Mouse (Mus musculus) T-helper 17 cell (primary cell): ENCODE measurements around the gene Lpp.

ENCODE experiments used
- in situ Hi-C, 2 experiments: fragments of 300-600 bp; cut with MboI, MseI; formaldehyde crosslinking; loops; 1 replicate in 1 of 2; 2 replicates in 1 of 2; pipeline ENCODE4 v1.15.1; 2025; ENCODE audit warnings: high pct_unique_total_duplicates in 2 of 2

Lpp gene

DNA sequence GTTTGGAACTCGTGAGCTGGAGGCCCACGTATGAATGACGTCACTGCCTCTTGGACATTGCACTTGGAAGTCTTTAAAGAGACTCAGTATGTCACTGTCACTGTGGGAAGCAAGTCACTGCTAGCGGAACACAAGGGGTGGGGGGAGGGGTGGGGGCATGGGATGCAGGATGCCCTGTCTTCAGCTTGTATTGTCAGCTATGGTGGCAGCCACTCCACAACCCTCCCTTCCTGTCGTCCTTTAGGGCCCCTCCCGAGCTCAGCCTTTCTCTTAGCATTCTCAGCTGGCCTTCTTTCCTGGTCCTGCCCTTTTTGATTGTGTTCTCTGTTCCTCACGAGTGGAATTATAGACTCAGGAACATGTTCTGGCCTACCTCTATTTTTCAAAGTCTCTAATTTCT is 40.3 kb downstream of the Lpp start:
- in situ Hi-C loops = no loop called here

DNA sequence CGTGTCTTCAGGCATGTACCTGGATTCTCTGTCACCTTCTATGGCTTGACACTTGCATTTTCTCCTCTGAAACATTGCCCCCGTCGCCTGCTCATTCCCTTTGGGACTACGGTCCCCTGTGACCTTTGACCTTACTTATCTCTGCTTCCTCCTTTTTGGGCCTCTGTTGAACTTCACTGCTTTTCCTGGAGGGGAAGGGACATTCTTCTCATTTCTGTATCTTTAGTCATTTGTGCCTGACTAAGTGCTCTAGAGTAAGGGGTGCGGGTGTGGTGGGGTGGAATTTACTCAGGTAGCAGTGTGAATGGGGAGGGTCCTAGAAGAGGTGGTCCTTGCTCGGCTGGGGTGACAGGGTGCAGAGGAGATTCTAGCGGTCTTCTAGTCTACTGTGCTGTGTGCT is 40.7 kb downstream of the Lpp start:
- in situ Hi-C loops = no loop called here

DNA sequence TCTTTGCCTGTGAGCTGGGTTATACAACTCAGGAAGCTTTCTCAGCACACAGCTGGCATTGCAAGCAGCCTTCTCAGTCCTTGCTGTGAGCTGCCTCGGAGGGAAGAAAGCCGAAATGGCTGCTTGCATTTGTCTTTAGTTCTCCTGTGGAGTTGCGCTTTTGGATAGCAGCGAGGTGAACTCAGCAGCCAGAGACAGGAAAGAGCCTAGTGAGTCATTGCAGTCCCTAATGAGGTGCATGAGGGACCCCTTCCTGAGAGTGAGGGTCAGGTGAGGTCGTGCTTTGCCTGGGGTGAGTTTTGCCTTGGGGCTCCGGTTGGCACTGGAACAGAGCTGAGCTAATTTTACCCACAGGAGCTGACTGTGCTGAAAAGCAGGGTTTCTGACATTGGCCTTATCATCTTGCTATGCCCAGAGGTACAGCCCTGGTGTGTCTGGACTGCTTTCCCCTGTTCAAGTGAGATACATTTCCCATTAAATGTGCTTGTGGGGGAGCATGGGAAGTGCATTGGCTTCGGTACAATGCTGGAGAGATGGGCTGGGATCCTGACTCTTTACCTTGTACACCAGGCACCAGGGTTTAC is 41.3 kb downstream of the Lpp start:
- in situ Hi-C loops = no loop called here

DNA sequence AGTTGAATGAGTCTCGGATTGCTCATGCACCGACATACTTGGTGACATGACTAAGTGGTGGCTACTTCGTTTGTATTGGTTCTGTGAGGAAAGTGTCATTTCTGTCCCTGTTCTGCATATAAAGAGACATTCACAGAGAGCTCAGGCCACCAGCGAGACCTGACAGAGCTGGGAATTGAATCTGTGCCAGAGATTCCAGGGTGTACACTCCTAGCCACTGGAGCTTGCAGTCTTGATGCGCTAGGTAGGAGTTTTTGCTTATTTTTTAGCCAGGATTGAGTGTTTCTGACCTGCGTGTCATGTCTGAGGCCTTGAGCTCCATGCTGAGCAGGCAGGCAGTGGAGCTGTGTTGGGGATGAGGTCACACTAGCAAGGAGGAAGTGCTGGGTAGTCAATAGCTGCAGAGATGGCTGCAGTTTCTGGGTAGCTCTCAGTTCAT is 41.8 kb downstream of the Lpp start:
- in situ Hi-C loops = no loop called here

DNA sequence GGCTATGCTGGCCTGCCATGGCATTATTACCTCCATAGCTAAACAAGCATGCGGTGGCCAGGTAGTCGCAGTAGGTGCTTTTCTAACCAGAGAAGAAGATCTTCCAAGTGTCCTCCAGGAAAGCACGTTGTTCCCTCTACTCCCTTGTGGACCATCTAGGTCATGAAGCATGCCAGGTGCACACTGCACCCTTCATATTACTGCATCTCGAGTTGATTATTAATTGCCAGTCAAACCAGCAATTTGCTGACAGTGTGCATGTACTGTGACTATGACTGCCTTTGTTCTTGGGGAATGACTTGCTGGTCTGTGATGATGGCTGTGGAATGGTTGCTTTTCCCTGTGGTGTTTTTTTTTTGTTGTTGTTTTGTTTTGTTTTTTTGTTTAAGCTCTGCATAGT is 45.1 kb downstream of the Lpp start:
- in situ Hi-C loops = no loop called here

DNA sequence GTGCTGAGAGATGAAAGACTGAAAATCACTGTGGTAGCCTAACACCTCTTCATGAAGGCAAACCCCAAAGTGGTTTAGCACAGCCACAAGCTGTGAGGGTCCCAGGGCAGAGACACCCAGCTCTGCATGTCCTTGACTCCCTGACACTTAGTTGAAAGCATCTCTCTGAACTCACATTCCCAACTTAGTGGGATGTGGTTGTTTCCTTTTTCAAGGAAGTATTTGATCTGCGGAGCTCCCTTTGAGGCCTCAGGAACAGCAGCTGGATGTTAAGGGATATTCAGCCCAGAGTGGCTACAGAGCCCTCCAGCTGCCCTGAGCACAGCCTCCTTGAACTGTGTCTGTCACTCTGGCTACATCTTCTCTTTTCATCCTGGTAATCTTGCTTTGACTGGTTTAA is 48.0 kb downstream of the Lpp start:
- in situ Hi-C loops = loop anchor here in 1 of 2 experiments (10.0 kb wide), 1 partner anchor 217 kb away; no protein-coding TSS in a partner anchor

DNA sequence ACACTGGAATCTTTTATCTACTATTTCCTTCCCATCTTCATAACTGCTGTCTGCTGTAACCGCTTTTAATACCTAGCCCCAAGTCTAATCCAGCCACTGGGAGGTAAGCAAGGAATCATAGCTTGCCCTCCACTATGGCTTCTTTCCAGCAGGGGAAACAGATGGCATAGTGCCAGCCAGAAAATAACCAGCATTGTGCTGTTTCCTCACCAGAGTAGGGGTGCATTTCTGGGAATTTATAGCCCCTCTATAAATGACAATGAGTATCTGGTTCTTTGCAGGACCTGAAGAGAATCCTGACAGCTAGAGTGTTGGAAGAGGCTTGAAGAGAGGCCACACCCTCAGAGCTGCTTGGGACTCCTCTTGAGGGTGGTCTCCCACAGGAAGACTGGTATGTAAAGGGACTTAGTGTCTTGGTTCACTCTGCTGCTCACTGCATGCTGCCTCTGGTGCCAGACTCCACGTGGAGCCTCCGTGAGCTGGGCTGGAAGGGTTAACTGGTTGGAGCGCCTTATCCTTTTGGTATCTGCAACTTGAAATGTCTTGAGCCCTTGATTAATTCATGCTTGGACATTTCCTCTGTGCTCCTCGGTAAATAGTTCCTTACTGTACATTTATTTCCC is 49.3 kb downstream of the Lpp start:
- in situ Hi-C loops = loop anchor here in 1 of 2 experiments (10.0 kb wide), 1 partner anchor 218 kb away; no protein-coding TSS in a partner anchor

DNA sequence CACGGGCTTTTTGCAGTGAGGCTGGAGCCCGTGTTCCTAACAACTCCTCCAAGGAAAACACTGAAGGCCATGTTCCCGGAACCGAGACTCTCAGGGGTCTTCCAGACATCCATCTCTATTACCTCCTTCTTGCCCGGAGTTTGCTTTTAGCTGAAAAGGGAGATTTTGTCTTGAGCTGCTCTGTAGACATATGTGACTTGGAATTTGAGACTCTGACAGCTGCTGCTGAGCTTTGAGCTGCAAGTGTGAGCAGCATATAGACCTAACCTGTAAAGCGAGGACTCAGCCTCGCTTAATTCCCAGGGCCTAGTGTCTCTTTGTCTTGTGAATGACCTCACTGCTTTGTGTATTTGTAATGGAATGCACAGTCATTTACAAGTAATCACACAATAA is 49.8 kb downstream of the Lpp start:
- in situ Hi-C loops = loop anchor here in 1 of 2 experiments (10.0 kb wide), 1 partner anchor 218 kb away; no protein-coding TSS in a partner anchor

DNA sequence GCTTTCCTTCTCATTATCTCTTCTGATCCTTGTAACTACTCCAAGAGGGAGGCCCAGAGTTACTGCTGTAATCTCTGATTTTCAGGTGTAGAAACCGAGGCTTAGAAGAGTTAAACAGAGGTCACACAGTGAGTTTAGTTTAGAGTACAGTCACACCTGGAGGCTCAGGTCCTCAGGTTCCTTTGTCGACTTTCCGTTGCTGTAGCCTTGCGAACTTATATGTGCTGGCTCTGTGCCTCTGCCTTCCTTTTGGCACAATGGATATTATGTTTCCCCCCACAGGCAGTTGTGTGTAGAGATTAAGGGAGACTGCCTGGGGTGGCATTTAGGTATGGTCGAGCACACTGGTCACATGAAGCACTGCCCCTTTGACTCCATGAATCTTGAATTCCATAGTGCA is 50.2 kb downstream of the Lpp start:
- in situ Hi-C loops = loop anchor here in 1 of 2 experiments (10.0 kb wide), 1 partner anchor 219 kb away; no protein-coding TSS in a partner anchor

DNA sequence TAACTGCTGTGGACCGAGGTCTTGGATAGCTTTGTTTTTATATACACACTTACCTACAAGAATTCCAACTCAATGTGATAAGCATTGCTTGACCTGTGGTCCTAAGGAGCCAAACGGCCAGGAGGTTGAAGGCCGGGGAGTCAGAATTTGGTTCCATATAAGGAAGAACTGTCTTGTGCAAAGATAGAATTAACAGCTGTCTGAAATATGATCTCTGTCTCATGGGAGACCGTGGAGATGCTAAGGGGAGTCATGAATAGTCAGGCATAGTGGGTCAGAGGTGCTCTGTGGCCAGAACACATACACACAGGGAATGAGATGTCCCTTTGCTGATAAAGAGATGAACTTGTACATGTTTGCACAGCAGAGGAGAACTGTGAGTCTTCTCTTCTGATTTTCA is 51.5 kb downstream of the Lpp start:
- in situ Hi-C loops = loop anchor here in 1 of 2 experiments (10.0 kb wide), 1 partner anchor 220 kb away; no protein-coding TSS in a partner anchor

DNA sequence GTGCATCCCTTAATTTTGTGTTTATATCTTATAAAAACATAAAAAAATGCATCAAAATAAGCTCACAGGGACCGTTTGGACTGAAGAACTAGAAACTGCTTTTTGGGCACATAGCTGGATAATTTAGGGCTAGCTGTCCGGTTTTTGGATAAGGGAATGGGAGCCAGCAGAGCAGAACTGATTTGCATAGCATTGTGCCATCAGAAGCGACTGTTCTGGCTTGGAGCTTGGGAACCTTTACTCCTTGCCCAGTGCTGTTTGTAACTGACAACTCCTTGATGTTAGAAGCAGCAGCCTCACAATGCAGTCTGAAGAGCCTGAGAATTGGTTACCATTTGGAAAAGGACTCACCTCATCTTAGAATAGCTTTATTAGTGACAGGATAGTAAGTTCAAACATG is 52.2 kb downstream of the Lpp start:
- in situ Hi-C loops = loop anchor here in 1 of 2 experiments (10.0 kb wide), 1 partner anchor 221 kb away; no protein-coding TSS in a partner anchor

DNA sequence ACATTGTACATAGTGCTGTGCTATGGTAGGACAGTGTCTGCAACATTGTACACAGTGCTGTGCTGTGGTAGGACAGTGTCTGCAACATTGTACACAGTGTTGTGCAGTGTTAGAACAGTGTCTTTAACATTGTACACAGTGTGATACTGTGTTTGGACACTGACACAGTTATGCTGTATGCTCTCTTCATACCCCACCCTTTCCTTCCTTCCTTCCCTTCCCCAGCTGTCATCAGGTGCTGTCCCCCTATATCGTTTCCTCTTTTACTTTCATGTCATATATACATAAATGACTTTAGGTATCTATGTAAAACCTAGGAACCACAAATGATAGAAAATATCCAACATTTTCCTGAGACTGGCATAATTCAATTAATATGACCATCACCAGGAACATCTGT is 53.1 kb downstream of the Lpp start:
- in situ Hi-C loops = loop anchor here in 1 of 2 experiments (10.0 kb wide), 1 partner anchor 222 kb away; no protein-coding TSS in a partner anchor

DNA sequence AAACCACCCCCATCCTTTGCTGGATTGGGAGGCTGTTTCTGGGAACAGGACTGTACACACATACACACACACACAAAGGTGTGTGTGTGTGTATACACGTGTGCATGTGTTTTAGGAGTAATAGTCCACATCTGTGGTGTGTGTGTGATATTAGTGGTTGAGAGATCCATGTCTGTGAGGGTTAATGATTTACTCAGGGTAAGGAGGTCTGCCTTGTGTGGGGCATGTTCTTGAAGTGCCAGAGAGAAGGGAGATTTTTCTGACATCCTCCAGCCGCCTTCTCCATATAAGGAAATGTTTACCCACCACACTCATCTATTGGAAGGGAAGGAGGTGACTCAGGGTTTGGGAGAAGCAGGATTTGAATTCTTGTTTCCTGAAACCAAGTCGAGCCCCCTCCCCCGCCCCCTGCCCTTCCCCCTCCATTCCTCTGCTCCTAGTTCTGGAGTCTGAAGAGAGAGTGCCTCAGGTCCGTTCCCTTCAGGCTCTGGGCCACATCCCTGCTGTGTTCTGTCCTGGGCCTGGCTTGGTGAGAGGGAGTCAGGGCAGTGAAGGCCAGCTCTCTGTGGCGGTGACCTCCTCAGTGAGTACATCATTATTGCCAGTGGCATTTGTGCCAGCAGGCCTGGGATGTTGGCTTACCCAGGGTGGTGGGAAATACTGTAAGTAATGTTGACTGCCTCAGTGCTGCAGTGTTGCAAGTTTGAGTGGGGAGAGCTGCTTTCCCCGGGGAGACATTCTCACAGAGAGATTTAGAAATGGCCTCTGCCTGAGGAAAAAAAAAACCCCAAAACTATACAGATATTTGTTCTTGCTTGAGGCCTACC is 54.6 kb downstream of the Lpp start:
- in situ Hi-C loops = loop anchor here in 1 of 2 experiments (10.0 kb wide), 1 partner anchor 223 kb away; no protein-coding TSS in a partner anchor

DNA sequence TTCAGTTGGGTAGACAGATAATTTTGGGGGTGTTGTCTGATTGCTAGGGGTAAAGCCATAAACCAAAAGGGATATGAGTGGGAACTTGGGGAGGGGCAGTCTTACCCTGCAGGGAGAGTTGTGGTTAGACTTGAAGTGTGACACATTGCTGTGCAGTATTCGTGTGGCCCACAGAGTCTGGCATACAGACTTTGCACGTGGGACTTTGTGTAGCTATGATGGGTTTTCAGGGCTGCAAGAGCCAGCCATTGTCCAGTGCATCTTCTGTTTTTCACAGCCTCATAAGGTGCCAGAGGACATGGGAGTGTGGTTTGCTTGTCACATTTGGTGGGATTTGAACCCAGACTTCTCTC is 55.2 kb downstream of the Lpp start:
- in situ Hi-C loops = loop anchor here in 1 of 2 experiments (10.0 kb wide), 1 partner anchor 224 kb away; no protein-coding TSS in a partner anchor

DNA sequence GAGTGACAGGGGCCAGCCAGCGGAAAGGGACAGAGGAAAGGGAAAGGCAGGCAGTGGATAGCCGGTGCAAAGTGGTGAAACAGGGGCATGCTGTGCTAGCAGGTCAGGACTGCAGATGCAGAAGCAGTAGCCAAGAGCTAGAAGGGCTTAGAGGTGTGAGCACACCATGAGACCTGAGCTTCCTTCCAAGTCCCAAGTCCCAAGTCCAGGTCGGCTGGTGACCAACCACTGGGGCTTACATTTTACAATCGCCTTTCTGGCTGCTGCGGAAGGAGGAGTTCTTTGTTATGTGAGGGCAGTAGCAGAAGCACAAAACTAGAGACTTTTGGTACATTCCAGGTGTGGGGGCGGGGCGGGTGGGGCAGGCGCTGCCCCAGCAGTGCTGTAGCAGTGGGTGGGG is 56.5 kb downstream of the Lpp start:
- in situ Hi-C loops = loop anchor here (5.0 to 10.0 kb wide), 2 partner anchors 52 to 225 kb away; no protein-coding TSS in a partner anchor

DNA sequence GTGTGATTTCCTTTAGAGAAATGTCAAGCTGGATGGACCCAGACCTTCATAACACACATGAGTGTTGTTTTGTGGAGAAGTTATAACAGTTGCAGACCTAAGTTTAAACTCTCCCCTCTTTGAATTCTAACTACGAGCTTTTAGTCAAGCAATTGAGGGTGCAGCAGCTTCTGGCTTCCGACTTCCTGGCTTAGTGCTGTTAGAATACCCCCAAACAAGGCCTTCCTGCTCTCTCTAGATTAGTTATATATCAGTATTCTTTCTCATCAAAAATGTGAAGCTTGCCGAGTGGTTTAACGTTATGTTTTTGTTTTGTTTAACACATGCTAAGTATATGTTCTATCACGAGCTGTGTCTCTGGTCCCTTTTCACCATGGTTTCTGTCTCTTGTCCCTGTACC is 56.9 kb downstream of the Lpp start:
- in situ Hi-C loops = loop anchor here in 1 of 2 experiments (5.0 kb wide), 1 partner anchor 52 kb away; no protein-coding TSS in a partner anchor

DNA sequence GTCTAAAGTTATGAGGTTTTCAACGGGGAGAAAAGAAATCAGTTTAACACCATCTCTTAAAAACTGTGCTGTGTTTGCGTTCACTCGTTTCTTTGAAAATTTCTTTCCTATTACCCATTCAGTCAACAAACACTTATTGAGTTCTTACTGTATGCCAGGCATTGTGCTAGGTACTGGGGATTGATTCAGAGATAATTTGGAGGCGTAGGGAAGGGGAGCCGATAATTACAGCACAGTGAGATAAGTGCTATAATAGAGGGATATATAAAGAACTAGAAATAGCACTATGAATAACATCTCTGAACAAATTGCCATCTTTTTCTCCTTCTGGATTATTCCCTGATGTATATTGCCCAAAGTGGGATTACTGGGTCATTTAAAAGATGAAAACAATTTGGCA is 57.8 kb downstream of the Lpp start:
- in situ Hi-C loops = loop anchor here in 1 of 2 experiments (5.0 kb wide), 1 partner anchor 51 kb away; no protein-coding TSS in a partner anchor

DNA sequence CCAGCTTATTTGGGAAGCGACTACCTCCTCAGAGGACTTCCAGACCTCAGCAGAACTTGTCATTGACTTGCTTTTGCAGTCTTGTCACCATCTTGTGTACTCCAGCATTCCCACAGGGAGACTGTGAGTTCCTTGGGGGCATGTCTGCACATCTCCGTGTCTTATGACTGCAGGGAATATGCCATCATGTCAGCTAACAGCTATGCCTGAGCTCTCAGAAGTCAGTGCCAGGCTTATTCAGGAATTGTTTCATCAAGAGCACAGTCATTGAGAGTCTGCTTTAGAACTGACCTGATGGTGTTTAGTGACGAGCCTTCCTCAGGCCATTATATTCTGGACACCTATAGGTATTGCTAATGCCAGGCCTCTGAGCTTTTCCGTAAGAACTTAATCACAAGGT is 60.2 kb downstream of the Lpp start:
- in situ Hi-C loops = loop anchor here in 1 of 2 experiments (5.0 kb wide), 1 partner anchor 49 kb away; no protein-coding TSS in a partner anchor

DNA sequence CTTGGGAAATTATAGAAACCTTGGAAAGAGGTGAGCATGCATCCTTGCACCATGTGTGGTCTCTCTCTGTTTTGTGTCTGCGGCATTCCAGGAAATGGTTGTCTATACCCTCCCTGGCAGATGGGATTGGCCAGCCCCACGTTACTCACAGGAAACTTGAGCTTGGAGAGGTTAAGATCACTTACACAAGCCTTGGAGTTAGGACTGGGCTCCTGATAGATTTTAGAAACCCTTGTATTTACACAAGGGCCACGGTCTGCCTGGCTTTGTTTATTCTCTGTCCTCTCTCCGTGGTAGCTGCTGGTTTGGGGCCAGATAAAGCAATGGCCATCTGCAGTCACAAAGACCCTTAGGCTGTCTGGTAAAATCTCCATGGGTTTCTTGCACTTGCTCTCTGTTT is 61.2 kb downstream of the Lpp start:
- in situ Hi-C loops = loop anchor here in 1 of 2 experiments (5.0 kb wide), 1 partner anchor 48 kb away; no protein-coding TSS in a partner anchor

DNA sequence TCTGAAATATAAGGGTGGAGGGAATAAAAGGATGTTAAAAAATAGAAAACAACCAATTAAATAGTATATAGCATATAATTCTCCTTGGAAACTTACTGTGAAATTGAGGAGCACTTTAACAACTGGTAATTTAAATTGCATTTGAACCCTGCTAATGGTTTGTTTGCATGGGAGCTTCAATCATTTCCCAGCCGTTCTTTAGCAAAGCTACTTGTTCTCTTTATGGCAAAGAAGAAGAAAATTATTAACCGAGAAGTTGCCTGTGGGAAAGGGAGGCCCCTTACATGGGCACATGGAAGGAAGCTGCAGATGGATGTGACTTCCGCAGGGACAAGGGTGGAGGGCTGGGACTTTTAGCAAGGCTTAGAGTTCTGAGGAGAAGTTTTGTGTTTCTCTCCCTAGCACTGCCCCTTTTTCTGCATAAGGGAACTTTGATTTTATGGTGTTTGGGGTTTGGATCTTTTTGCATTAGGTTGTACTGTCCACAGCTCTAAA is 62.1 kb downstream of the Lpp start:
- in situ Hi-C loops = no loop called here

DNA sequence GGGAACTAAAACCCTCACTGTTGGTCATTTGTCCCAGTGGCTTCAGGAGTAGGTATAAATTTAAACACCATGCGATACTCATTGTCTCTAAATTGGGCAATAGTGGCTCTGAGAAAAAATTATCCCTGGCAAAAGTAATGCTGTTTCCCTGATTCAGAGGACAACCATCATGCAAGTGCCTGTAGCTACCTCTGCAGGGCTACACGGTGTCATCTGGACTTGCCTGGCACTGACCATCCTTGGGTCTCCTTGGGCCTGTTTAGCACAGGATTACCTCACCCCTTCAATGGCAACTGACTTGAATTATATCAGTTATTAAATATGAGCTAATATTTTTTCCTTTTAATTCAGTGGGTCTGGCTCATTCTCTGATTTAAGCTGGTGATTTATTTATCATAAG is 70.5 kb downstream of the Lpp start:
- in situ Hi-C loops = no loop called here
